ENCODE assay signal across 14 mouse cellular contexts in the genomic region with DNA sequence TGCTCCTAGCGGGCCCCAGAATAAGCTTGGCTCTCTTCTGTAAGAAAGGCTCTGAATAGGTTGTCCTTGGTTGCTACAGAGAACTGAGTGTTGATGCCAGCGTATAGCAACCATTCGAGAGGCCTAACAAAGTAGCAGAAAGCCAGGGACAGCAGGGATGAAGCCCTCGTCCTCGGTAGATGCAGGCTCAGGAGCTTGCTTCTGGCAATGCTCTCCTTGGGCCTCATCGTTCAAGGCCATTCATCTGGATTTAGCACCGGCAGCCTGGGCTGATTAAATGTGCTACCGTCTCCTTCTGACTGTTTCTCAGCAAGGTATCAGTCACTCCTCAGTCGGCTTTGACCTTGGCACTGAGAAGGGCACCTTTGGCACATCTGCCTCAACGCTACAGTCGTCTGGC. TPM values are rescaled to one million over a fixed set of nuclear protein-coding genes. Genes with fewer than 3 reads are reported as not detected.
A peak's percentile ranks its signal among the peaks of the same experiment; 100 is the strongest.
DNase-seq lines count a peak whose midpoint lies in the region; ATAC-seq and TF ChIP-seq lines count a peak whose summit lies in the region.
"Had no signal": no experiment of that assay in that cellular context is flagged by ENCODE, and none has a peak within 500 bp of the region (broad histone marks: within the 10 kb centered on the region; RNA-seq: fewer than 3 reads in every experiment).

No protein-coding gene starts in this region.

- no peak overlapping the region; the same call in 1 of the 2 replicates for H3K9ac ChIP-seq in hindbrain, embryonic 16.5 days (ENCODE audit: low read depth, low read length)
- no peak overlapping the region for H3K9ac ChIP-seq in hindbrain, postnatal 0 days (replicated peaks; ENCODE audit: low read length)
- no peak overlapping the region for H3K9ac ChIP-seq in midbrain, embryonic 13.5 days (replicated peaks)
- H3K9ac ChIP-seq in midbrain, postnatal 0 days (replicated peaks; ENCODE audit: low read length, poor library complexity, severe bottlenecking) = no peak overlapping the region
- H3K9ac ChIP-seq: embryonic facial prominence, embryonic 15.5 days; forebrain, embryonic 15.5 days; heart, embryonic 15.5 days had no signal

- WGBS in hindbrain, embryonic 16.5 days = 74% methylated on average over 11 of the region's 11 CpGs
- 69% methylated on average over 11 of the region's 11 CpGs for WGBS in hindbrain, postnatal 0 days
- WGBS in midbrain, embryonic 13.5 days = 79% methylated on average over 11 of the region's 11 CpGs
- WGBS in midbrain, postnatal 0 days = 73% methylated on average over 11 of the region's 11 CpGs

- no peak overlapping the region for H3K4me2 ChIP-seq in hindbrain, embryonic 16.5 days (ENCODE audit: low read length)
- no peak overlapping the region for H3K4me2 ChIP-seq in hindbrain, postnatal 0 days (ENCODE audit: low read depth, low read length)
- H3K4me2 ChIP-seq in midbrain, embryonic 13.5 days (replicated peaks) = no peak overlapping the region
- no peak overlapping the region for H3K4me2 ChIP-seq in midbrain, postnatal 0 days (ENCODE audit: low read depth, low read length, poor library complexity, severe bottlenecking)
- H3K4me2 ChIP-seq: embryonic facial prominence, embryonic 15.5 days; forebrain, embryonic 15.5 days; heart, embryonic 11.5 days; heart, embryonic 15.5 days had no signal

- H3K9me3 ChIP-seq in hindbrain, embryonic 16.5 days (ENCODE audit: control insufficient read depth, low read length) = no peaks in the 10 kb centered on the region
- H3K9me3 ChIP-seq in hindbrain, postnatal 0 days (ENCODE audit: low read length) = no peaks in the 10 kb centered on the region
- no peaks in the 10 kb centered on the region for H3K9me3 ChIP-seq in midbrain, embryonic 13.5 days
- H3K9me3 ChIP-seq in midbrain, postnatal 0 days (ENCODE audit: low read length) = no peaks in the 10 kb centered on the region
- H3K9me3 ChIP-seq: embryonic facial prominence, embryonic 15.5 days; forebrain, embryonic 10.5 days; forebrain, embryonic 15.5 days; heart, embryonic 15.5 days had no signal

- peaks cover 7% of the 10 kb centered on the region; the same call in 1 of the 2 replicates for H3K4me1 ChIP-seq in hindbrain, embryonic 16.5 days (ENCODE audit: control insufficient read depth, insufficient read depth, low read depth, low read length)
- no peaks in the 10 kb centered on the region for H3K4me1 ChIP-seq in hindbrain, postnatal 0 days (ENCODE audit: insufficient read depth, low read length)
- peaks cover 40% of the 10 kb centered on the region for H3K4me1 ChIP-seq in midbrain, embryonic 13.5 days (replicated peaks)
- H3K4me1 ChIP-seq in midbrain, postnatal 0 days (ENCODE audit: insufficient read depth, low read length) = no peaks in the 10 kb centered on the region
- H3K4me1 ChIP-seq: embryonic facial prominence, embryonic 15.5 days; heart, embryonic 15.5 days had no signal

- TF ChIP-seq CTCF in hindbrain, postnatal 0 days (IDR thresholded peaks at IDR 0.05; ENCODE audit: low read depth) = no peak
- TF ChIP-seq CTCF in midbrain, postnatal 0 days (IDR thresholded peaks at IDR 0.05) = no peak

- H3K4me3 ChIP-seq in hindbrain, embryonic 16.5 days (ENCODE audit: low read length) = no peak overlapping the region
- no peak overlapping the region for H3K4me3 ChIP-seq in hindbrain, postnatal 0 days (ENCODE audit: low read length)
- H3K4me3 ChIP-seq in midbrain, embryonic 13.5 days (replicated peaks) = no peak overlapping the region
- H3K4me3 ChIP-seq in midbrain, postnatal 0 days (ENCODE audit: low read depth, low read length) = no peak overlapping the region
- H3K4me3 ChIP-seq: embryonic facial prominence, embryonic 15.5 days; erythroblast, embryonic 14.5 days; forebrain, embryonic 10.5 days; forebrain, embryonic 15.5 days; heart, adult 2 months; heart, embryonic 15.5 days had no signal

- no peak for ATAC-seq in hindbrain, embryonic 16.5 days
- ATAC-seq in hindbrain, postnatal 0 days = no peak
- 0 out of 2 replicates have a peak, but pooled peaks have one; percentile 9 for ATAC-seq in midbrain, embryonic 13.5 days
- no peak for ATAC-seq in midbrain, postnatal 0 days (ENCODE audit: low FRiP score)

- no peaks in the 10 kb centered on the region for H3K36me3 ChIP-seq in hindbrain, embryonic 16.5 days (ENCODE audit: control insufficient read depth, insufficient read depth, low read length)
- no peaks in the 10 kb centered on the region for H3K36me3 ChIP-seq in hindbrain, postnatal 0 days (ENCODE audit: insufficient read depth, low read length)
- 0 out of 2 replicates have a peak, but pooled peaks cover 3% of the 10 kb centered on the region for H3K36me3 ChIP-seq in midbrain, embryonic 13.5 days
- 0 out of 2 replicates have a peak, but pooled peaks cover 2% of the 10 kb centered on the region for H3K36me3 ChIP-seq in midbrain, postnatal 0 days (ENCODE audit: insufficient read depth, low read length)
- H3K36me3 ChIP-seq: embryonic facial prominence, embryonic 15.5 days; forebrain, embryonic 15.5 days had no signal

- peak overlapping the region; percentile 32; the same call in 1 of the 2 replicates for H3K27ac ChIP-seq in hindbrain, embryonic 16.5 days (ENCODE audit: low read depth, low read length)
- no peak overlapping the region for H3K27ac ChIP-seq in hindbrain, postnatal 0 days
- no peak overlapping the region for H3K27ac ChIP-seq in midbrain, embryonic 13.5 days
- no peak overlapping the region for H3K27ac ChIP-seq in midbrain, postnatal 0 days (ENCODE audit: low read depth, low read length)
- H3K27ac ChIP-seq: embryonic facial prominence, embryonic 15.5 days; forebrain, embryonic 10.5 days; forebrain, embryonic 15.5 days; heart, adult 2 months; heart, embryonic 15.5 days had no signal

- no peaks in the 10 kb centered on the region for H3K27me3 ChIP-seq in hindbrain, embryonic 16.5 days (replicated peaks; ENCODE audit: control insufficient read depth, insufficient read depth, low read length)
- H3K27me3 ChIP-seq in hindbrain, postnatal 0 days (ENCODE audit: insufficient read depth, low read length) = no peaks in the 10 kb centered on the region
- no peaks in the 10 kb centered on the region for H3K27me3 ChIP-seq in midbrain, embryonic 13.5 days
- H3K27me3 ChIP-seq in midbrain, postnatal 0 days (ENCODE audit: insufficient read depth, low read length) = no peaks in the 10 kb centered on the region
- H3K27me3 ChIP-seq: embryonic facial prominence, embryonic 15.5 days; forebrain, embryonic 15.5 days; heart, embryonic 15.5 days had no signal

- peak; percentile 17 for DNase-seq in adrenal gland, postnatal 14 days
- no peak for DNase-seq in adrenal gland, postnatal 4 days (ENCODE audit: low spot score in 2 of 2)
- no peak for DNase-seq in hindbrain, postnatal 0 days (ENCODE audit: low spot score)
- no peak for DNase-seq in midbrain, postnatal 0 days (ENCODE audit: low spot score)
- no peak for DNase-seq in cerebellum, postnatal 36 days

RNA-seq across cellular contexts. Expression of gene Ubiad1, which starts 15.4 kb away (rescaled TPM):
- total RNA-seq in adrenal gland, postnatal 14 days (2021) = 20.0 and 21.8 TPM in 2 replicates
- total RNA-seq in adrenal gland, postnatal 4 days (2021) = 10 to 100 TPM; 18.2 to 19.6 TPM
- 19.6 and 20.6 TPM in 2 replicates for polyA plus RNA-seq in hindbrain, embryonic 16.5 days (2015; fragmentation: Nextera tagmentation; extraction: Ambion mirVana)
- 22.2 and 25.8 TPM in 2 replicates for total RNA-seq in hindbrain, postnatal 0 days (2014; rRNA removed)
- 12.8 and 13.1 TPM in 2 replicates for polyA plus RNA-seq in hindbrain, postnatal 0 days (2015; fragmentation: Nextera tagmentation; extraction: Ambion mirVana)
- 20.5 and 22.2 TPM in 2 replicates for polyA plus RNA-seq in midbrain, embryonic 13.5 days (2015; fragmentation: Nextera tagmentation; extraction: Ambion mirVana)
- 16.0 and 19.8 TPM in 2 replicates for total RNA-seq in midbrain, postnatal 0 days (2014; rRNA removed)
- 12.7 and 14.6 TPM in 2 replicates for polyA plus RNA-seq in midbrain, postnatal 0 days (2015; fragmentation: Nextera tagmentation; extraction: Ambion mirVana)

RNA-seq across cellular contexts. Expression of gene Mtor, which starts 19.3 kb away (rescaled TPM):
- 65.5 and 67.5 TPM in 2 replicates for total RNA-seq in adrenal gland, postnatal 14 days (2021)
- 10 to 100 TPM; 66.3 to 67.1 TPM for total RNA-seq in adrenal gland, postnatal 4 days (2021)
- 20.6 and 22.7 TPM in 2 replicates for polyA plus RNA-seq in hindbrain, embryonic 16.5 days (2015; fragmentation: Nextera tagmentation; extraction: Ambion mirVana)
- total RNA-seq in hindbrain, postnatal 0 days (2014; rRNA removed) = 56.0 and 58.2 TPM in 2 replicates
- 29.2 and 29.9 TPM in 2 replicates for polyA plus RNA-seq in hindbrain, postnatal 0 days (2015; fragmentation: Nextera tagmentation; extraction: Ambion mirVana)
- polyA plus RNA-seq in midbrain, embryonic 13.5 days (2015; fragmentation: Nextera tagmentation; extraction: Ambion mirVana) = 25.9 and 27.3 TPM in 2 replicates
- total RNA-seq in midbrain, postnatal 0 days (2014; rRNA removed) = 54.5 and 59.6 TPM in 2 replicates
- polyA plus RNA-seq in midbrain, postnatal 0 days (2015; fragmentation: Nextera tagmentation; extraction: Ambion mirVana) = 24.3 and 27.8 TPM in 2 replicates
